Mouse (Mus musculus) intestine, postnatal 0 days (tissue): ENCODE data around the gene Stoml1. TPM values are rescaled to one million over a fixed set of nuclear protein-coding genes. Genes with fewer than 3 reads are reported as not detected.

Experiments used
- ATAC-seq: fragments of 200-750 bp; cut with Nextera tagmentation; 2 replicates; pipeline ENCODE4 v1.8.0; 2017; ENCODE audit warnings: mild to moderate bottlenecking, moderate TSS enrichment, moderate library complexity
- H3K27ac ChIP-seq: fragments of 300-500 bp; sonication (generic); 2 replicates; pipeline ENCODE4 v1.5.1; 2014; ENCODE audit warnings: mild to moderate bottlenecking, low read depth, low read length, moderate library complexity
- H3K27me3 ChIP-seq: fragments of 300-500 bp; sonication (generic); replicated peaks from 2 replicates; pipeline ENCODE4 v1.6.1; 2014; ENCODE audit warnings: low read length, mixed read lengths; ENCODE audit not compliant: control insufficient read depth, insufficient read depth
- H3K36me3 ChIP-seq: fragments of 300-500 bp; sonication (generic); 2 replicates; pipeline ENCODE4 v1.6.1; 2014; ENCODE audit warnings: mild to moderate bottlenecking, moderate library complexity; ENCODE audit not compliant: control insufficient read depth, insufficient read depth
- H3K4me1 ChIP-seq: fragments of 300-500 bp; sonication (generic); replicated peaks from 2 replicates; pipeline ENCODE4 v1.6.1; 2014; ENCODE audit warnings: antibody characterized with exemption, low read length, mixed read lengths; ENCODE audit not compliant: control insufficient read depth, insufficient read depth
- H3K4me2 ChIP-seq: fragments of 300-500 bp; sonication (generic); replicated peaks from 2 replicates; pipeline ENCODE4 v1.6.1; 2014; ENCODE audit warnings: low read depth, mild to moderate bottlenecking, moderate library complexity
- H3K4me3 ChIP-seq: fragments of 300-500 bp; sonication (generic); 2 replicates; pipeline ENCODE4 v1.5.1; 2014; ENCODE audit warnings: low read depth, low read length
- H3K9ac ChIP-seq: fragments of 300-500 bp; sonication (generic); 2 replicates; pipeline ENCODE4 v1.6.1; 2014; ENCODE audit warnings: mild to moderate bottlenecking, low read depth, low read length
- H3K9me3 ChIP-seq: fragments of 300-500 bp; sonication (generic); 2 replicates; pipeline ENCODE4 v1.6.1; 2016; ENCODE audit warnings: mixed run types; ENCODE audit not compliant: control insufficient read depth
- CTCF ChIP-seq: sonication (generic); IDR thresholded peaks from 2 replicates; pipeline ENCODE4 v1.5.1; 2016; ENCODE audit warnings: low read depth, mild to moderate bottlenecking, control low read depth, antibody characterized with exemption, moderate library complexity
- WGBS: fragments of 180-500 bp; shearing (Covaris S2); extraction: QIAGEN DNeasy Blood & Tissue Kit; methylation state at CpG from one replicate; pipeline ENCODE4 v1.1.7; 2014; 5-methylcytosine and 5-hydroxymethylcytosine counted together
- polyA plus RNA-seq: library from polyadenylated mRNA; unstranded; fragments of >200 nt; fragmentation: Nextera tagmentation; extraction: Ambion mirVana; gene quantifications from 2 replicates; pipeline ENCODE4 v1.2.1, GENCODE M21; 2015

Stoml1 gene
- polyA plus RNA-seq, 1 experiment from 2014 or later, result 15.9 TPM

GRCm38 (mm10) chr9:58232374-58232773 lies 20.6 kb upstream of the Stoml1 start:
- no peak for TF ChIP-seq CTCF
- Histone ChIP-seq H3K4me3 (no peak overlapping the region), H3K27me3 (no peaks in the 10 kb centered on the region), H3K36me3 (peaks cover 68% of the 10 kb centered on the region), H3K4me1 (0 out of 2 replicates have a peak, but pooled peaks cover 6% of the 10 kb centered on the region), H3K9ac (no peak overlapping the region; the same call in 1 of the 2 replicates), H3K27ac (peak overlapping the region; percentile 79), H3K9me3 (no peaks in the 10 kb centered on the region), H3K4me2 (peak overlapping the region; percentile 17; the same call in 1 of the 2 replicates)
- peak; percentile 40 for ATAC-seq
- 45% methylated on average over 5 of the region's 5 CpGs for WGBS

- Histone ChIP-seq H3K4me2 (no peak overlapping the region), H3K4me3 (no peak overlapping the region), H3K27me3 (no peaks in the 10 kb centered on the region), H3K9ac (no peak overlapping the region), H3K36me3 (peaks cover 47% of the 10 kb centered on the region), H3K27ac (no peak overlapping the region), H3K9me3 (no peaks in the 10 kb centered on the region), H3K4me1 (0 out of 2 replicates have a peak, but pooled peaks cover 6% of the 10 kb centered on the region)
- no peak for TF ChIP-seq CTCF
- ATAC-seq, result no peak
- WGBS, result 98% methylated on average over 28 of the region's 28 CpGs
Measured at GRCm38 (mm10) chr9:58234502-58235015, 18.4 kb upstream of the Stoml1 start.

- peak; percentile 43; the same call in 1 of the 2 replicates for ATAC-seq
- peaks cover 6% of the 10 kb centered on the region; the same call in 1 of the 2 replicates for H3K36me3 ChIP-seq
- no peak overlapping the region for H3K27ac ChIP-seq
- no peaks in the 10 kb centered on the region for H3K9me3 ChIP-seq
- H3K4me1 ChIP-seq, result no peaks in the 10 kb centered on the region; the same call in 1 of the 2 replicates
- no peak for TF ChIP-seq CTCF
- no peaks in the 10 kb centered on the region for H3K27me3 ChIP-seq
- peak overlapping the region; percentile 6; the same call in 1 of the 2 replicates for H3K4me2 ChIP-seq
- H3K4me3 ChIP-seq, result no peak overlapping the region
- 28% methylated on average over 9 of the region's 9 CpGs for WGBS
- no peak overlapping the region for H3K9ac ChIP-seq
Measured at GRCm38 (mm10) chr9:58241780-58242485, 11.0 kb upstream of the Stoml1 start.

- Histone ChIP-seq H3K9ac (no peak overlapping the region), H3K4me3 (no peak overlapping the region), H3K27ac (no peak overlapping the region), H3K9me3 (no peaks in the 10 kb centered on the region), H3K36me3 (peaks cover 6% of the 10 kb centered on the region; the same call in 1 of the 2 replicates), H3K27me3 (no peaks in the 10 kb centered on the region), H3K4me1 (no peaks in the 10 kb centered on the region; the same call in 1 of the 2 replicates), H3K4me2 (peak overlapping the region; percentile 6; the same call in 1 of the 2 replicates)
- TF ChIP-seq CTCF, result no peak
- no peak for ATAC-seq
- 65% methylated on average over 5 of the region's 5 CpGs for WGBS
Measured at GRCm38 (mm10) chr9:58242696-58243095, 10.3 kb upstream of the Stoml1 start.

- Histone ChIP-seq H3K4me2 (no peak overlapping the region), H3K27me3 (no peaks in the 10 kb centered on the region), H3K4me3 (no peak overlapping the region), H3K9ac (no peak overlapping the region), H3K9me3 (no peaks in the 10 kb centered on the region), H3K27ac (peak overlapping the region; percentile 35; the same call in 1 of the 2 replicates), H3K36me3 (peaks cover 6% of the 10 kb centered on the region; the same call in 1 of the 2 replicates), H3K4me1 (no peaks in the 10 kb centered on the region; the same call in 1 of the 2 replicates)
- TF ChIP-seq CTCF, result no peak
- ATAC-seq, result no peak
- 53% methylated on average over 6 of the region's 6 CpGs for WGBS
Measured at GRCm38 (mm10) chr9:58243696-58244095, 9.3 kb upstream of the Stoml1 start.

- Histone ChIP-seq H3K4me1 (no peaks in the 10 kb centered on the region; the same call in 1 of the 2 replicates), H3K27me3 (no peaks in the 10 kb centered on the region), H3K36me3 (no peaks in the 10 kb centered on the region), H3K9me3 (no peaks in the 10 kb centered on the region), H3K9ac (no peak overlapping the region), H3K4me3 (no peak overlapping the region), H3K27ac (no peak overlapping the region), H3K4me2 (no peak overlapping the region)
- WGBS, result 78% methylated on average over 4 of the region's 4 CpGs
- ATAC-seq, result no peak
- no peak for TF ChIP-seq CTCF
Measured at GRCm38 (mm10) chr9:58246083-58246591, 6.8 kb upstream of the Stoml1 start.
